Mouse (Mus musculus): ENCODE measurements around the gene Ubxn4. TPM values are rescaled to one million over a fixed set of nuclear protein-coding genes. Genes with fewer than 3 reads are reported as not detected.
"Not testable (repeated sequence)": the region's sequence is repeated elsewhere in the genome, so short reads cannot be mapped to it uniquely, and the experiment has no call there.

Gene Ubxn4
- polyA plus RNA-seq, 1 experiment: 14.8 TPM

GRCm38 (mm10) chr1:128243996-128244726, 397 bp downstream of the Ubxn4 start:
- under 1% methylated on average over 71 of the region's 71 CpGs for WGBS

GRCm38 (mm10) chr1:128244727-128245355, 1.1 kb downstream of the Ubxn4 start:
- Histone ChIP-seq H3K27ac (ENCODE audit: insufficient read depth, low read depth, low read length) (peak overlapping the region; percentile 87; the same call in 1 of the 2 replicates), H3K27me3 (ENCODE audit: control insufficient read depth, insufficient read depth, low read length) (no peaks in the 10 kb centered on the region), H3K36me3 (ENCODE audit: control insufficient read depth, insufficient read depth, low read length) (peaks cover 1% of the 10 kb centered on the region; the same call in 1 of the 2 replicates), H3K4me3 (ENCODE audit: low read depth, low read length) (peak overlapping the region; percentile 86), H3K4me1 (ENCODE audit: control insufficient read depth, insufficient read depth, insufficient read length, low read length) (no peaks in the 10 kb centered on the region)
- TF ChIP-seq POLR2A (IDR thresholded peaks at IDR 0.05; ENCODE audit: low read depth, low read length) (no peak), CTCF (IDR thresholded peaks at IDR 0.05; ENCODE audit: extremely low read depth, insufficient read length, insufficient replicate concordance, low read depth, low read length) (no peak)
- WGBS: 0% methylated on average over 19 of the region's 19 CpGs

More at GRCm38 (mm10) chr1:128243996-128244726, 397 bp downstream of the Ubxn4 start:
- H3K36me3 ChIP-seq (ENCODE audit: control insufficient read depth, insufficient read depth, low read length): peaks cover 1% of the 10 kb centered on the region; the same call in 1 of the 2 replicates
- no peaks in the 10 kb centered on the region for H3K4me1 ChIP-seq (ENCODE audit: control insufficient read depth, insufficient read depth, insufficient read length, low read length)
- no peaks in the 10 kb centered on the region for H3K27me3 ChIP-seq (ENCODE audit: control insufficient read depth, insufficient read depth, low read length)
- H3K27ac ChIP-seq (ENCODE audit: insufficient read depth, low read depth, low read length): peak overlapping the region; percentile 87
- peak overlapping the region; percentile 86 for H3K4me3 ChIP-seq (ENCODE audit: low read depth, low read length)
- TF ChIP-seq CTCF (IDR thresholded peaks at IDR 0.05; ENCODE audit: extremely low read depth, insufficient read length, insufficient replicate concordance, low read depth, low read length): no peak
- TF ChIP-seq POLR2A (IDR thresholded peaks at IDR 0.05; ENCODE audit: low read depth, low read length): peak; percentile 29; the same call in 1 of the 2 replicates

- WGBS: 79% methylated on average over 7 of the region's 7 CpGs
- H3K4me3 ChIP-seq (ENCODE audit: low read depth, low read length); H3K27me3 ChIP-seq (ENCODE audit: control insufficient read depth, insufficient read depth, low read length); H3K27ac ChIP-seq (ENCODE audit: insufficient read depth, low read depth, low read length); H3K4me1 ChIP-seq (ENCODE audit: control insufficient read depth, insufficient read depth, insufficient read length, low read length): not testable (repeated sequence)
- peaks cover 69% of the 10 kb centered on the region for H3K36me3 ChIP-seq (ENCODE audit: control insufficient read depth, insufficient read depth, low read length)
Measured at GRCm38 (mm10) chr1:128267061-128267460, 23.3 kb downstream of the Ubxn4 start.

GRCm38 (mm10) chr1:128270731-128271130, 27.0 kb downstream of the Ubxn4 start:
- Histone ChIP-seq H3K27ac (ENCODE audit: insufficient read depth, low read depth, low read length) (no peak overlapping the region), H3K4me1 (ENCODE audit: control insufficient read depth, insufficient read depth, insufficient read length, low read length) (no peaks in the 10 kb centered on the region), H3K4me3 (ENCODE audit: low read depth, low read length) (no peak overlapping the region), H3K36me3 (ENCODE audit: control insufficient read depth, insufficient read depth, low read length) (peaks cover 71% of the 10 kb centered on the region), H3K27me3 (ENCODE audit: control insufficient read depth, insufficient read depth, low read length) (no peaks in the 10 kb centered on the region)
- TF ChIP-seq CTCF (IDR thresholded peaks at IDR 0.05; ENCODE audit: extremely low read depth, insufficient read length, insufficient replicate concordance, low read depth, low read length) (no peak), POLR2A (IDR thresholded peaks at IDR 0.05; ENCODE audit: low read depth, low read length) (no peak)
- WGBS: 84% methylated on average over 3 of the region's 3 CpGs

- peaks cover 62% of the 10 kb centered on the region for H3K36me3 ChIP-seq (ENCODE audit: control insufficient read depth, insufficient read depth, low read length)
- H3K4me3 ChIP-seq (ENCODE audit: low read depth, low read length): no peak overlapping the region
- H3K4me1 ChIP-seq (ENCODE audit: control insufficient read depth, insufficient read depth, insufficient read length, low read length): no peaks in the 10 kb centered on the region
- TF ChIP-seq CTCF (IDR thresholded peaks at IDR 0.05; ENCODE audit: extremely low read depth, insufficient read length, insufficient replicate concordance, low read depth, low read length) (no peak), POLR2A (IDR thresholded peaks at IDR 0.05; ENCODE audit: low read depth, low read length) (no peak)
- WGBS: 86% methylated on average over 1 of the region's 1 CpGs
- no peak overlapping the region for H3K27ac ChIP-seq (ENCODE audit: insufficient read depth, low read depth, low read length)
- no peaks in the 10 kb centered on the region for H3K27me3 ChIP-seq (ENCODE audit: control insufficient read depth, insufficient read depth, low read length)
Measured at GRCm38 (mm10) chr1:128275908-128276307, 32.1 kb downstream of the Ubxn4 start.

- Histone ChIP-seq H3K36me3 (ENCODE audit: control insufficient read depth, insufficient read depth, low read length) (peaks cover 53% of the 10 kb centered on the region), H3K4me1 (ENCODE audit: control insufficient read depth, insufficient read depth, insufficient read length, low read length) (no peaks in the 10 kb centered on the region), H3K27ac (ENCODE audit: insufficient read depth, low read depth, low read length) (no peak overlapping the region), H3K27me3 (ENCODE audit: control insufficient read depth, insufficient read depth, low read length) (no peaks in the 10 kb centered on the region), H3K4me3 (ENCODE audit: low read depth, low read length) (no peak overlapping the region)
- TF ChIP-seq POLR2A (IDR thresholded peaks at IDR 0.05; ENCODE audit: low read depth, low read length) (no peak), CTCF (IDR thresholded peaks at IDR 0.05; ENCODE audit: extremely low read depth, insufficient read length, insufficient replicate concordance, low read depth, low read length) (no peak)
- 79% methylated on average over 3 of the region's 3 CpGs for WGBS
Measured at GRCm38 (mm10) chr1:128278563-128278962, 34.8 kb downstream of the Ubxn4 start.

- no peak overlapping the region for H3K27ac ChIP-seq (ENCODE audit: insufficient read depth, low read depth, low read length)
- H3K4me3 ChIP-seq (ENCODE audit: low read depth, low read length): no peak overlapping the region
- H3K36me3 ChIP-seq (ENCODE audit: control insufficient read depth, insufficient read depth, low read length): peaks cover 57% of the 10 kb centered on the region
- H3K4me1 ChIP-seq (ENCODE audit: control insufficient read depth, insufficient read depth, insufficient read length, low read length): no peaks in the 10 kb centered on the region
- no peaks in the 10 kb centered on the region for H3K27me3 ChIP-seq (ENCODE audit: control insufficient read depth, insufficient read depth, low read length)
- 96% methylated on average over 3 of the region's 3 CpGs for WGBS
- TF ChIP-seq CTCF (IDR thresholded peaks at IDR 0.05; ENCODE audit: extremely low read depth, insufficient read length, insufficient replicate concordance, low read depth, low read length) (no peak), POLR2A (IDR thresholded peaks at IDR 0.05; ENCODE audit: low read depth, low read length) (no peak)
Measured at GRCm38 (mm10) chr1:128281753-128282152, 38.0 kb downstream of the Ubxn4 start.

All from small intestine, adult 2 months (tissue).